Mouse (Mus musculus) cerebellum, adult (tissue): ENCODE results near the gene Akr1c13.

ENCODE experiments used
- ATAC-seq: cut with Nextera tagmentation; 2 replicates; pipeline ENCODE4 v1.9.2; 2017; ENCODE audit warnings: mild to moderate bottlenecking, moderate library complexity, mixed read lengths; ENCODE audit not compliant: insufficient number of reproducible peaks, low FRiP score, low TSS enrichment

Gene Akr1c13

GRCm38 (mm10) chr13:4233536-4234172, 42.7 kb downstream of the Akr1c13 start:
- ATAC-seq: no peak

GRCm38 (mm10) chr13:4244861-4245559, 54.1 kb downstream of the Akr1c13 start:
- no peak for ATAC-seq

GRCm38 (mm10) chr13:4249347-4249746, 58.4 kb downstream of the Akr1c13 start:
- ATAC-seq: no peak
